Mouse (Mus musculus) ZHBTc4 (cell line): Measurements from ENCODE around the gene Cdh16.
A peak's percentile ranks its signal among the peaks of the same experiment; 100 is the strongest.

ENCODE experiments used
- DNase-seq: peaks from one replicate; pipeline ENCODE4 v3.0.0-alpha.2; 2011; ENCODE audit warnings: low read depth, low spot score

Cdh16 gene

DNA sequence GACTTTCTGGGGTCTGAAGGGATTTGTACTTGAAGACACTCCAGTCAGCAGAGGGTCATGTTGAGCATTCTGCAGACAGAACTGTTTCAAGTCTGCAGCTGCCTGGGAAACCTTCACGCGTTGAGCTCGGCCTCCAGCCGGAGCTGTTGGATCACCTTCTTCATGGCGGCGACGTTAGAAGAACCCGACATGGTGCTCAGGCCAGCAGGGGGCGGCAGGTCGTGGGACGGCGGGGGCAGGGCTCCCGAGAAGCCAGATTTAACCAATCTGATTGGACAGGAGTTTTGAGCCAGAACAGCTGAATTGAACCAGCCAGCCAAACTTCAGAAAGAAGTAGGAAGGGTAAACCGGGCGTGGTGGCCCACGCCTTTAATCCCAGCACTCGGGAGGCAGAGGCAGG is 46.6 kb downstream of the Cdh16 start:
- peak; percentile 90 for DNase-seq

- no peak for DNase-seq
Measured at GRCm38 (mm10) chr8:104576820-104577219, 47.4 kb downstream of the Cdh16 start.

DNA sequence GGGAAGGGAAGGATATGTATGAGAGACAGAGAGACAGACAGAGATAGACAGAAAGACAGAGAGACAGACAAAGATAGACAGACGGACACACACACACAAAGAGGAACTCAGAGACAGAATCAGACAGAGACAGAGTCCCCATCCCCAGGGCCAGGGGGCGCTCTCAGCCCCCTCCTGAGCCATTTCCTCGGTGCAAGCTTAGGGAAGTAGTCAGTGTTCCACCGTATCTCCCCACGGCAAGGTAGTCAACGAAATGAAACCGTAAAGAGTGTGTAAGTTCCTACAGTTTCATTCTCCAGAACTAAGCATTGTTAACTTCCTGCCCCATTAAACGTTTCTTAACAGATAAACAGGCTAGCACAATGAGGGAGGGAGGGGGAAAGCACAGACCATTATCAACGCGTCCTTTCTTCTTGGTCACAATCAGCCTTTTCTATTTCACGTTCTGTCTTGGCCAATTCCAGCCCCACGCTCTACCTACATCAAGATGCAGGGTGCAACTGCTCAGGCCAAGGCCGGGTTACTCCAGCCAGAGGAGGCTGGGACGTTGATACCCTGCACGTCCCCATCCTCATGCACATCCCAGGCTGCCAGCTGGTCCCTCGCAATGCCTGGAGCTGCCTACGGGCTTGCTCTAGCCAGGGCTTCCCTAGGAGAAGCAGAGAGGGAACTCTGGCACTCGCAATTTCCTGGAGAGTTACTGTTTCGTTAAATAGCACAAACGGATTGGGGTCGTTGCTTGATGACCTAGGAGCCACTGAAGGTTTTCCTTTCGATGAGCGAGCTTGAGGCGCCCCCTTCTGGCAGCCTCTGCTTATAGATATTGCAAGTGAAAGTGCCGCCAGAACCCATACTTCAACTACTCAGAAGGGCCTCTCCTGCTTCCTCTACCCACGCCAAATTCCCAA is 53.5 kb downstream of the Cdh16 start:
- peak; percentile 89 for DNase-seq

DNA sequence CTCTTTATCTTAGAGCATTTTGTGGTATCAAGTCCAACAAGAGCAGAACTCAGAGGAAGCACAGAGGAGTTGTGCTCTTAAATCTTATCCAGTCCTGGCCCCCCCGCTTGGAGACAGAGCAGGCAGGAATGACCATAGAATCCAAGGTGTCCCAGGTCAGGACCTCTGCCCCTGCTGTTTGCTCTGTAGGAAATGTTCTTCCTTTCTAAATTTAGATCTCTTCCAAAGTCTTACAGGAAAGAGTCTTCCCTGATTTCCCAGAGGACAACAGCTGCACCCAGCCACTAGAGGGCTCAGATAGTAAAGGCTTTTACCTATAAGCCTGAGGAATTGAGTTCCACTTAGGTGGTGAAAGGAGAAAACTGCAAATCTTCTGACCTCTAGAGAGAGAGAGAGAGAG is 54.6 kb downstream of the Cdh16 start:
- peak; percentile 68 for DNase-seq

GRCm38 (mm10) chr8:104565457-104565798 is 58.8 kb downstream of the Cdh16 start:
- DNase-seq: no peak

DNA sequence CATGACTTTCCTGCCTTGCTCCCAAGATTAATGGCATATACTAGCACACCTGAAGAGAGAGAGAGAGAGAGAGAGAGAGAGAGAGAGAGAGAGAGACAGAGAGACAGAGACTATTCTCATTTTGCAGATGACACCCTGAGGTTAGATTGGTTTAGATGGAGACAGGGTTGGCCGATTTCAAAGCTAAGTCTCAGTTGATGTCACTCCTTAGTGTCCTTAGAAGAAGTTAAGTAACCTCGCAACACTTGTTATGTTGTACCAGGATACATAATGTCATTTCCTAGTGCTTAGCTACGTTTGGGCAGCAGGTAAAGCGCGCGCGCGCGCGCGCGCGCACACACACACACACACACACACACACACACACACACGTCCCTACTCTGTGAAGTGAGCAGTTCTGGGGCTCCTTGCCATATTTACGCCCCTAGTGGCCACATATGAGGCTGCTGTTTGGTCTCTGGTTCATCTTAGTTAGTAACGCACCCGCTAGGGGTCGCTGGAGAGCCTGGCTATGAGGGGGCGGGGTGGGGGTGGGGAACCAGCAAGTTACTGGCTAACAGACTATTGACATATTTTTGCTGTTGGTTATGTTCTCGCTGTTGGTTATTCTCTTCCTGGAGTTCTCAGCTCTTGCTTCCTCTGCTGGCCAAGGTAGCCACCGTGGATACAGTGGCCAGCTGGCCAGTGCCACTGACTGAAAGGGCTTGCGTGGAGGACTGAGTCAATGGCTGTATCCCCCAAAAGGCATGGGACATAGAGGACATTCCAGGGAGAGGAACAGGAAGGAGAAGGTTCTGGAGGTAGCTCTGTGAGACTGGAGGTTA is 59.4 kb downstream of the Cdh16 start:
- peak; percentile 94 for DNase-seq

DNA sequence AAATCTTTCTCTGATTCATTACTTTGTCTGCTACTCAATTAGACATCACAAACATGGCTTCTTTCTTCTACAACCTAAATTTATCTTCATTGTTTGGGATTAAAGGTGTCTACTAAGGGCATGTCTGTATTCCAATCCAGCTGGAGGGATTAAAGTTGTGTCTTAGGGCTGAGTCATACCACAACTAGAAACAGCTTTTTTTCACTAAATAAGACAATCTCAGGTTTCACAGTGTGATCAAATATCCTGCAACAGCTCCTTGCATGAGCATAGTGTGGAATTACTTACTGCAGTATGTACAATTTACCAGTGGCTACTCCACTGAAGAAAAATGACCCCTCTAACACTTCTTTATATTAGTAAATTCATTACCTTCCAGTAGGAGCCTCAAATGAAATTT is 63.5 kb downstream of the Cdh16 start:
- DNase-seq: no peak

DNA sequence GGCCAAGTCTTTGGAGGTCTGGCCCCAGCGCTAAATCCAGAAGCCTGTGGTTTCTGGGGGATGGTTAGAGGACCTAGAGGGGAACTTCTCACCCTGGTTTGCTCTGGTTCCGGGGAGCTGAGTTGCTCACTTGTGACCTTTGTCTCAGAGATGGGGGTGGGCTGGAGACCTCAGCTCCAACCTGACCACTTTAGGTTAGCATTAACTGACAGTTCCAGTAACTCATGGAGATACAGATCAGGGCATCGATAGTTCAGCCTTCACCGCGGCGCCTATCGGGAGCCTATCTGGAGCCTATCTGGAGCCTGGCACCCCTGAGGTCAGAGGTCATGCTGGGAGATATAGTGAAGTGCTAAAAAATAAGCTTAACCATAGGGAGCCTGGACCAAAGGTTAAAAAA is 67.0 kb downstream of the Cdh16 start:
- DNase-seq: no peak

DNA sequence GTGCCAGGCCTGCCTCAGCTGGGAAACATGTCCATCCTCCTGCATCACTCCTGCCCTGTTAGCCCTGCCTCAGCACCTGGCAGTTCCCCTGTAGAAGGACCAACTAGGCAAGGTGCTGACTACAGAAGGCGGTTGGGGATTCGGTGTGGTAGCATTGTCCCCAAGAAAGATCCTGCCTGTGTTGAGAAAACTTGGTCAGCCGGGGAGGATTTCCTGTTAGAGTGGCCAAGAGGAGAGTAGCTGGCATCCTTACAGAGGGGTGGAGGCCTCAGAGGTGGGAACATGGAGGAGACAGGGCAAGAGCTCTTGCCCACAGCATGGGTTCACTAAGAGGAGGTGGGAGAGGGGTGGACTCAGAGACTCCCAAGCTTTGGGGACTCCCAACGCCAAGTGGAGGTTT is 69.0 kb downstream of the Cdh16 start:
- no peak for DNase-seq
